Mouse (Mus musculus) cerebellum, adult 2 months (tissue): ENCODE measurements around the gene Camkv.

Experiments
- CTCF ChIP-seq: fragments of 200-500 bp; IDR thresholded peaks from 2 replicates; pipeline ENCODE4 v1.5.1; 2011; ENCODE audit warnings: low read depth, mild to moderate bottlenecking, control low read depth, low read length, moderate library complexity, borderline replicate concordance; ENCODE audit not compliant: insufficient read depth
- POLR2A ChIP-seq: fragments of 200-500 bp; IDR thresholded peaks from 2 replicates; pipeline ENCODE4 v1.6.1; 2011; ENCODE audit warnings: low read length, control low read depth, borderline replicate concordance; ENCODE audit not compliant: insufficient read depth

GRCm38 (mm10) chr9:107996049-107996448 lies 60.6 kb downstream of the Camkv start, which contains the start of gene Gm20662:
- no peak for TF ChIP-seq CTCF
- no peak for TF ChIP-seq POLR2A
